Mouse (Mus musculus) limb, embryonic 10.5 days (tissue): ENCODE results near the gene Sos1. TPM values are rescaled to one million over a fixed set of nuclear protein-coding genes. Genes with fewer than 3 reads are reported as not detected.

Source experiments
- DNase-seq: peaks from one replicate; pipeline ENCODE4 v3.0.0-alpha.2; 2017; ENCODE audit warnings: low spot score
- H3K27ac ChIP-seq: fragments of 300-500 bp; sonication (generic); 2 replicates; pipeline ENCODE4 v1.5.1; 2016; ENCODE audit warnings: mild to moderate bottlenecking
- H3K27me3 ChIP-seq: fragments of 300-500 bp; sonication (generic); 2 replicates; pipeline ENCODE4 v1.6.1; 2016; ENCODE audit warnings: low read depth, mild to moderate bottlenecking; ENCODE audit not compliant: poor library complexity, severe bottlenecking
- H3K36me3 ChIP-seq: fragments of 300-500 bp; sonication (generic); 2 replicates; pipeline ENCODE4 v1.6.1; 2016; ENCODE audit warnings: mild to moderate bottlenecking, moderate library complexity
- H3K4me1 ChIP-seq: fragments of 300-500 bp; sonication (generic); 2 replicates; pipeline ENCODE4 v1.6.1; 2016
- H3K4me3 ChIP-seq: fragments of 300-500 bp; sonication (generic); 2 replicates; pipeline ENCODE4 v1.5.1; 2016; ENCODE audit warnings: mild to moderate bottlenecking, moderate library complexity
- H3K9me3 ChIP-seq: fragments of 300-500 bp; sonication (generic); replicated peaks from 2 replicates; pipeline ENCODE4 v1.6.1; 2016; ENCODE audit warnings: mild to moderate bottlenecking
- WGBS: fragments of 180-500 bp; shearing (Covaris S2); methylation state at CpG from one replicate; pipeline ENCODE4 v1.1.7; 2016; 5-methylcytosine and 5-hydroxymethylcytosine counted together
- polyA plus RNA-seq: library from polyadenylated mRNA; unstranded; fragments of >200 nt; fragmentation: Nextera tagmentation; extraction: Ambion mirVana; gene quantifications from 2 replicates; pipeline ENCODE4 v1.2.1, GENCODE M21; 2016

The Sos1 gene
- 4.2 and 4.6 TPM in 2 replicates for polyA plus RNA-seq

GRCm38 (mm10) chr17:80480031-80480854, at the start of gene Sos1:
Gene Sos1, minus strand, starts transcription at chr17:80480453.
- H3K27ac ChIP-seq = peak within 1 kb of the TSS; percentile 97
- WGBS = under 1% methylated on average over 69 of the region's 90 CpGs
- DNase-seq = peak; percentile 98
- peaks cover 24% of the 10 kb centered on the region for H3K36me3 ChIP-seq
- peaks cover 35% of the 10 kb centered on the region for H3K4me1 ChIP-seq
- no peaks in the 10 kb centered on the region for H3K27me3 ChIP-seq
- peak within 1 kb of the TSS; percentile 98 for H3K4me3 ChIP-seq
- H3K9me3 ChIP-seq = no peaks in the 10 kb centered on the region

- no peak overlapping the region for H3K4me3 ChIP-seq
- H3K27me3 ChIP-seq = no peaks in the 10 kb centered on the region
- H3K27ac ChIP-seq = no peak overlapping the region
- H3K36me3 ChIP-seq = no peaks in the 10 kb centered on the region
- no peaks in the 10 kb centered on the region for H3K9me3 ChIP-seq
- WGBS = 90% methylated on average over 3 of the region's 3 CpGs
- no peaks in the 10 kb centered on the region for H3K4me1 ChIP-seq
- DNase-seq = peak; percentile 19
These were observed 43.0 kb upstream of the Sos1 start for GRCm38 (mm10) chr17:80523231-80523630.

- no peak overlapping the region for H3K27ac ChIP-seq
- no peak for DNase-seq
- H3K36me3 ChIP-seq = no peaks in the 10 kb centered on the region
- H3K4me1 ChIP-seq = no peaks in the 10 kb centered on the region
- no peaks in the 10 kb centered on the region for H3K27me3 ChIP-seq
- 76% methylated on average over 7 of the region's 7 CpGs for WGBS
- no peak overlapping the region for H3K4me3 ChIP-seq
- no peaks in the 10 kb centered on the region for H3K9me3 ChIP-seq
These were observed 41.9 kb upstream of the Sos1 start for GRCm38 (mm10) chr17:80522229-80522556.

- H3K36me3 ChIP-seq = no peaks in the 10 kb centered on the region
- H3K27ac ChIP-seq = no peak overlapping the region
- no peaks in the 10 kb centered on the region for H3K4me1 ChIP-seq
- H3K9me3 ChIP-seq = no peaks in the 10 kb centered on the region
- H3K27me3 ChIP-seq = no peaks in the 10 kb centered on the region
- no peak overlapping the region for H3K4me3 ChIP-seq
- peak; percentile 16 for DNase-seq
- 76% methylated on average over 4 of the region's 4 CpGs for WGBS
These were observed 41.4 kb upstream of the Sos1 start for GRCm38 (mm10) chr17:80521521-80522228.

- Histone ChIP-seq H3K4me1 (no peaks in the 10 kb centered on the region), H3K27ac (no peak overlapping the region), H3K36me3 (no peaks in the 10 kb centered on the region), H3K9me3 (no peaks in the 10 kb centered on the region), H3K4me3 (no peak overlapping the region), H3K27me3 (no peaks in the 10 kb centered on the region)
- DNase-seq = peak; percentile 11
- WGBS = 92% methylated on average over 8 of the region's 8 CpGs
These were observed 40.3 kb upstream of the Sos1 start for GRCm38 (mm10) chr17:80520537-80520936.

- DNase-seq = peak; percentile 13
These were observed 38.6 kb upstream of the Sos1 start for GRCm38 (mm10) chr17:80518811-80519210.

GRCm38 (mm10) chr17:80517244-80517643, 37.0 kb upstream of the Sos1 start:
- Histone ChIP-seq H3K4me3 (no peak overlapping the region), H3K4me1 (0 out of 2 replicates have a peak, but pooled peaks cover 4% of the 10 kb centered on the region), H3K27me3 (no peaks in the 10 kb centered on the region), H3K27ac (no peak overlapping the region), H3K36me3 (no peaks in the 10 kb centered on the region), H3K9me3 (no peaks in the 10 kb centered on the region)
- 77% methylated on average over 9 of the region's 9 CpGs for WGBS
- peak; percentile 28 for DNase-seq

More at GRCm38 (mm10) chr17:80518811-80519210, 38.6 kb upstream of the Sos1 start:
- Histone ChIP-seq H3K4me3 (no peak overlapping the region), H3K27me3 (no peaks in the 10 kb centered on the region), H3K9me3 (no peaks in the 10 kb centered on the region), H3K36me3 (no peaks in the 10 kb centered on the region), H3K27ac (no peak overlapping the region), H3K4me1 (no peaks in the 10 kb centered on the region)
- WGBS = 95% methylated on average over 12 of the region's 12 CpGs

- Histone ChIP-seq H3K36me3 (no peaks in the 10 kb centered on the region), H3K27me3 (no peaks in the 10 kb centered on the region), H3K4me3 (no peak overlapping the region), H3K9me3 (no peaks in the 10 kb centered on the region), H3K27ac (no peak overlapping the region), H3K4me1 (0 out of 2 replicates have a peak, but pooled peaks cover 4% of the 10 kb centered on the region)
- peak; percentile 24 for DNase-seq
- WGBS = 92% methylated on average over 9 of the region's 9 CpGs
These were observed 35.7 kb upstream of the Sos1 start for GRCm38 (mm10) chr17:80515956-80516355.

- H3K27ac ChIP-seq = no peak overlapping the region
- no peaks in the 10 kb centered on the region for H3K9me3 ChIP-seq
- no peak overlapping the region for H3K4me3 ChIP-seq
- 91% methylated on average over 7 of the region's 7 CpGs for WGBS
- peak; percentile 14 for DNase-seq
- 0 out of 2 replicates have a peak, but pooled peaks cover 4% of the 10 kb centered on the region for H3K4me1 ChIP-seq
- no peaks in the 10 kb centered on the region for H3K36me3 ChIP-seq
- no peaks in the 10 kb centered on the region for H3K27me3 ChIP-seq
These were observed 35.3 kb upstream of the Sos1 start for GRCm38 (mm10) chr17:80515513-80515912.

GRCm38 (mm10) chr17:80513766-80514165, 33.5 kb upstream of the Sos1 start:
- Histone ChIP-seq H3K27ac (no peak overlapping the region), H3K4me1 (0 out of 2 replicates have a peak, but pooled peaks cover 4% of the 10 kb centered on the region), H3K9me3 (no peaks in the 10 kb centered on the region), H3K27me3 (no peaks in the 10 kb centered on the region), H3K4me3 (no peak overlapping the region), H3K36me3 (no peaks in the 10 kb centered on the region)
- peak; percentile 20 for DNase-seq
- 78% methylated on average over 8 of the region's 8 CpGs for WGBS

GRCm38 (mm10) chr17:80510459-80510855, 30.2 kb upstream of the Sos1 start:
- Histone ChIP-seq H3K27ac (no peak overlapping the region), H3K36me3 (no peaks in the 10 kb centered on the region), H3K4me3 (no peak overlapping the region), H3K4me1 (0 out of 2 replicates have a peak, but pooled peaks cover 4% of the 10 kb centered on the region), H3K9me3 (no peaks in the 10 kb centered on the region), H3K27me3 (no peaks in the 10 kb centered on the region)
- 89% methylated on average over 3 of the region's 3 CpGs for WGBS
- peak; percentile 2 for DNase-seq

- Histone ChIP-seq H3K27ac (no peak overlapping the region), H3K4me1 (0 out of 2 replicates have a peak, but pooled peaks cover 4% of the 10 kb centered on the region), H3K9me3 (no peaks in the 10 kb centered on the region), H3K36me3 (no peaks in the 10 kb centered on the region), H3K4me3 (no peak overlapping the region), H3K27me3 (no peaks in the 10 kb centered on the region)
- DNase-seq = peak; percentile 11
- 55% methylated on average over 4 of the region's 4 CpGs for WGBS
These were observed 29.5 kb upstream of the Sos1 start for GRCm38 (mm10) chr17:80509494-80510458.
